Mouse (Mus musculus) lung, embryonic 14.5 days (tissue): Measurements from ENCODE around the gene Kazald1. TPM values are rescaled to one million over a fixed set of nuclear protein-coding genes. Genes with fewer than 3 reads are reported as not detected.

Source experiments
- ATAC-seq: fragments of 200-750 bp; cut with Nextera tagmentation; 2 replicates; pipeline ENCODE4 v1.8.0; 2017; ENCODE audit warnings: mild to moderate bottlenecking, moderate TSS enrichment, moderate library complexity; ENCODE audit not compliant: insufficient read depth
- DNase-seq: peaks from one replicate; pipeline ENCODE4 v3.0.0-alpha.2; 2015
- H3K27ac ChIP-seq: fragments of 300-500 bp; sonication (generic); 2 replicates; pipeline ENCODE4 v1.5.1; 2014; ENCODE audit warnings: low read depth, mild to moderate bottlenecking, moderate library complexity
- H3K27me3 ChIP-seq: fragments of 300-500 bp; sonication (generic); 2 replicates; pipeline ENCODE4 v1.6.1; 2014; ENCODE audit warnings: low read length, control low read depth; ENCODE audit not compliant: insufficient read depth
- H3K36me3 ChIP-seq: fragments of 300-500 bp; sonication (generic); 2 replicates; pipeline ENCODE4 v1.6.1; 2014; ENCODE audit warnings: control low read depth; ENCODE audit not compliant: insufficient read depth
- H3K4me1 ChIP-seq: fragments of 300-500 bp; sonication (generic); 2 replicates; pipeline ENCODE4 v1.6.1; 2014; ENCODE audit warnings: antibody characterized with exemption, control low read depth; ENCODE audit not compliant: insufficient read depth
- H3K4me2 ChIP-seq: fragments of 300-500 bp; sonication (generic); 2 replicates; pipeline ENCODE4 v1.6.1; 2014; ENCODE audit warnings: mild to moderate bottlenecking
- H3K4me3 ChIP-seq: fragments of 300-500 bp; sonication (generic); 2 replicates; pipeline ENCODE4 v1.5.1; 2014; ENCODE audit warnings: low read depth, low read length
- H3K9ac ChIP-seq: fragments of 300-500 bp; sonication (generic); 2 replicates; pipeline ENCODE4 v1.6.1; 2014
- H3K9me3 ChIP-seq: fragments of 300-500 bp; sonication (generic); 2 replicates; pipeline ENCODE4 v1.6.1; 2016; ENCODE audit warnings: low read depth, low read length, control low read depth
- CTCF ChIP-seq: IDR thresholded peaks from 2 replicates; pipeline ENCODE4 v1.5.1; 2016; ENCODE audit warnings: antibody characterized with exemption, low read depth
- WGBS: fragments of 180-500 bp; shearing (Covaris S2); extraction: QIAGEN DNeasy Blood & Tissue Kit; methylation state at CpG from one replicate; pipeline ENCODE4 v1.1.7; 2014; 5-methylcytosine and 5-hydroxymethylcytosine counted together
- polyA plus RNA-seq: library from polyadenylated mRNA; unstranded; fragments of >200 nt; fragmentation: Nextera tagmentation; extraction: Ambion mirVana; gene quantifications from 2 replicates; pipeline ENCODE4 v1.2.1, GENCODE M21; 2014

The Kazald1 gene
- polyA plus RNA-seq, 1 experiment from 2014 or later: 1.5 TPM

- H3K27ac ChIP-seq: no peak overlapping the region
- peaks cover 43% of the 10 kb centered on the region for H3K27me3 ChIP-seq
- DNase-seq (no peak), ATAC-seq (no peak)
- no peak overlapping the region for H3K4me3 ChIP-seq
- WGBS: 29% methylated on average over 17 of the region's 17 CpGs
- no peaks in the 10 kb centered on the region for H3K9me3 ChIP-seq
- H3K9ac ChIP-seq: no peak overlapping the region
- no peak overlapping the region for H3K4me2 ChIP-seq
- H3K36me3 ChIP-seq: no peaks in the 10 kb centered on the region
- no peaks in the 10 kb centered on the region for H3K4me1 ChIP-seq
- no peak for TF ChIP-seq CTCF
Observed at GRCm38 (mm10) chr19:45067170-45067569, 7.9 kb upstream of the Kazald1 start.

- no peak for ATAC-seq
- no peak overlapping the region for H3K27ac ChIP-seq
- no peaks in the 10 kb centered on the region for H3K9me3 ChIP-seq
- H3K4me2 ChIP-seq: no peak overlapping the region
- WGBS: 73% methylated on average over 7 of the region's 7 CpGs
- no peaks in the 10 kb centered on the region for H3K4me1 ChIP-seq
- no peaks in the 10 kb centered on the region for H3K36me3 ChIP-seq
- TF ChIP-seq CTCF: no peak
- no peak overlapping the region for H3K9ac ChIP-seq
- H3K27me3 ChIP-seq: peaks cover 43% of the 10 kb centered on the region
- DNase-seq: no peak
- no peak overlapping the region for H3K4me3 ChIP-seq
Observed at GRCm38 (mm10) chr19:45067758-45068510, 7.1 kb upstream of the Kazald1 start.

- 5% methylated on average over 20 of the region's 20 CpGs for WGBS
- Histone ChIP-seq H3K9me3 (no peaks in the 10 kb centered on the region), H3K9ac (peak overlapping the region; percentile 72), H3K27me3 (peaks cover 36% of the 10 kb centered on the region), H3K4me3 (peak overlapping the region; percentile 62), H3K36me3 (no peaks in the 10 kb centered on the region), H3K4me2 (peak overlapping the region; percentile 88), H3K27ac (peak overlapping the region; percentile 94), H3K4me1 (peaks cover 17% of the 10 kb centered on the region; the same call in 1 of the 2 replicates)
- ATAC-seq (peak; percentile 40), DNase-seq (peak; percentile 97)
- TF ChIP-seq CTCF: peak; percentile 87
Observed at GRCm38 (mm10) chr19:45073871-45074542, 1.0 kb upstream of the Kazald1 start.

- WGBS: under 1% methylated on average over 32 of the region's 32 CpGs
- peaks cover 51% of the 10 kb centered on the region for H3K27me3 ChIP-seq
- ATAC-seq (peak; percentile 47), DNase-seq (peak; percentile 30)
- peak overlapping the region; percentile 94 for H3K27ac ChIP-seq
- H3K9me3 ChIP-seq: no peaks in the 10 kb centered on the region
- peak overlapping the region; percentile 62 for H3K4me3 ChIP-seq
- H3K4me2 ChIP-seq: peak overlapping the region; percentile 88
- peak overlapping the region; percentile 72 for H3K9ac ChIP-seq
- H3K36me3 ChIP-seq: no peaks in the 10 kb centered on the region
- TF ChIP-seq CTCF: peak; percentile 9; the same call in 1 of the 2 replicates
- peaks cover 24% of the 10 kb centered on the region; the same call in 1 of the 2 replicates for H3K4me1 ChIP-seq
Observed at GRCm38 (mm10) chr19:45075323-45076035, 438 bp downstream of the Kazald1 start.

GRCm38 (mm10) chr19:45076036-45076575, 1.1 kb downstream of the Kazald1 start:
- H3K4me3 ChIP-seq: peak overlapping the region; percentile 62
- H3K4me1 ChIP-seq: peaks cover 24% of the 10 kb centered on the region; the same call in 1 of the 2 replicates
- TF ChIP-seq CTCF: no peak
- H3K27ac ChIP-seq: peak overlapping the region; percentile 94; the same call in 1 of the 2 replicates
- H3K9ac ChIP-seq: no peak overlapping the region; the same call in 1 of the 2 replicates
- peak overlapping the region; percentile 88 for H3K4me2 ChIP-seq
- peaks cover 57% of the 10 kb centered on the region for H3K27me3 ChIP-seq
- no peaks in the 10 kb centered on the region for H3K36me3 ChIP-seq
- DNase-seq: no peak
- H3K9me3 ChIP-seq: no peaks in the 10 kb centered on the region
- ATAC-seq: no peak
- WGBS: 15% methylated on average over 17 of the region's 17 CpGs

GRCm38 (mm10) chr19:45076586-45077510, 1.8 kb downstream of the Kazald1 start:
- Histone ChIP-seq H3K36me3 (no peaks in the 10 kb centered on the region), H3K4me2 (peak overlapping the region; percentile 88), H3K9me3 (no peaks in the 10 kb centered on the region), H3K9ac (peak overlapping the region; percentile 36), H3K4me3 (peak overlapping the region; percentile 62), H3K27me3 (peaks cover 63% of the 10 kb centered on the region), H3K27ac (no peak overlapping the region), H3K4me1 (peaks cover 24% of the 10 kb centered on the region; the same call in 1 of the 2 replicates)
- no peak for ATAC-seq
- 1% methylated on average over 62 of the region's 62 CpGs for WGBS
- peak; percentile 69 for DNase-seq
- TF ChIP-seq CTCF: peak; percentile 55
